Mouse (Mus musculus) forebrain, embryonic 11.5 days (tissue): ENCODE results near the gene Hoxb8. TPM values are rescaled to one million over a fixed set of nuclear protein-coding genes. Genes with fewer than 3 reads are reported as not detected.
A peak's percentile ranks its signal among the peaks of the same experiment; 100 is the strongest.

Experiments used
- ATAC-seq: fragments of 200-750 bp; cut with Nextera tagmentation; replicated peaks from 2 replicates; pipeline ENCODE4 v1.8.0; 2017; ENCODE audit warnings: moderate TSS enrichment; ENCODE audit not compliant: low FRiP score
- DNase-seq: peaks from one replicate; pipeline ENCODE4 v3.0.0-alpha.2; 2017; ENCODE audit warnings: low spot score
- H3K27ac ChIP-seq: fragments of 300-500 bp; sonication (generic); 2 replicates; pipeline ENCODE4 v1.5.1; 2014; ENCODE audit warnings: low read depth, low read length
- H3K27me3 ChIP-seq: fragments of 300-500 bp; sonication (generic); 2 replicates; pipeline ENCODE4 v1.6.1; 2014; ENCODE audit warnings: mild to moderate bottlenecking, low read length, mixed read lengths; ENCODE audit not compliant: control insufficient read depth, insufficient read depth
- H3K36me3 ChIP-seq: fragments of 300-500 bp; sonication (generic); 2 replicates; pipeline ENCODE4 v1.6.1; 2014; ENCODE audit warnings: mild to moderate bottlenecking, low read length, moderate library complexity, mixed read lengths; ENCODE audit not compliant: control insufficient read depth, insufficient read depth
- H3K4me1 ChIP-seq: fragments of 300-500 bp; sonication (generic); replicated peaks from 2 replicates; pipeline ENCODE4 v1.6.1; 2014; ENCODE audit warnings: low read length, mixed read lengths; ENCODE audit not compliant: control insufficient read depth, insufficient read depth
- H3K4me2 ChIP-seq: fragments of 300-500 bp; sonication (generic); 2 replicates; pipeline ENCODE4 v1.6.1; 2014; ENCODE audit warnings: low read depth, mild to moderate bottlenecking, low read length, moderate library complexity, mixed read lengths; ENCODE audit not compliant: severe bottlenecking
- H3K4me3 ChIP-seq: fragments of 300-500 bp; sonication (generic); 2 replicates; pipeline ENCODE4 v1.5.1; 2014; ENCODE audit warnings: low read depth, low read length
- H3K9ac ChIP-seq: fragments of 300-500 bp; sonication (generic); 2 replicates; pipeline ENCODE4 v1.6.1; 2014; ENCODE audit warnings: low read length
- H3K9me3 ChIP-seq: fragments of 300-500 bp; sonication (generic); 2 replicates; pipeline ENCODE4 v1.6.1; 2016; ENCODE audit warnings: low read length, mixed read lengths; ENCODE audit not compliant: control insufficient read depth
- WGBS: fragments of 180-500 bp; shearing (Covaris S2); extraction: QIAGEN DNeasy Blood & Tissue Kit; methylation state at CpG from one replicate; pipeline ENCODE4 v1.1.7; 2014; 5-methylcytosine and 5-hydroxymethylcytosine counted together
- polyA plus RNA-seq: library from polyadenylated mRNA; unstranded; fragments of >200 nt; fragmentation: Nextera tagmentation; extraction: Ambion mirVana; gene quantifications from 2 replicates; pipeline ENCODE4 v1.2.1, GENCODE M21; 2014

Gene Hoxb8
- polyA plus RNA-seq = not detected in 2 replicates

- no peak within 1 kb of the TSS for H3K9ac ChIP-seq
- no peaks in the 10 kb centered on the region; the same call in none of the 2 replicates for H3K4me1 ChIP-seq
- H3K9me3 ChIP-seq = no peaks in the 10 kb centered on the region
- ATAC-seq (no peak), DNase-seq (no peak)
- WGBS = 1% methylated on average over 27 of the region's 27 CpGs
- H3K27me3 ChIP-seq = peaks cover 97% of the 10 kb centered on the region
- H3K27ac ChIP-seq = no peak within 1 kb of the TSS
- H3K4me2 ChIP-seq = no peak within 1 kb of the TSS
- no peaks in the 10 kb centered on the region for H3K36me3 ChIP-seq
- H3K4me3 ChIP-seq = no peak within 1 kb of the TSS
Observed at GRCm38 (mm10) chr11:96281855-96282570, at the start of gene Hoxb8. TSS of gene Hoxb8 (plus strand) at chr11:96281905.

DNA sequence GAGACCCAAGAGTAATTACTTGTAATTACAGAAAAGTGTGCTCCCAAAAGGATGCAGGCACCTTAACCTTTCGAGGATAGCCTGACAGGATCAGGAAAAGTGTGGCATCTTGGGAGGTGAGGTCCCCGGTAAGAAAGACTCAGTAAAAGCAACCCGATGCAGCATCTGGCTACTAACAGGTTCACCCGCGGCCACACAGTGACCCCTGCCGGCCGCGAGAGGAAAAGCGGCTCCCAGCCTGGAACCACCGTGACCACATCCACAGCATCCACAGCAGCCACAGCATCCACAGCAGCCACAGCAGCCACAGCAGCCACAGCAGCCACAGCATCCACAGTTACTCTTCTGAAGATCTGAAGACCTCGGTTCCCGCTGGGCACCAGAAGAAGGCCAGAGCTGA is 46.8 kb upstream of the Hoxb8 start:
- H3K9me3 ChIP-seq = no peaks in the 10 kb centered on the region
- ATAC-seq (no peak), DNase-seq (peak; percentile 80)
- H3K4me2 ChIP-seq = no peak overlapping the region
- H3K9ac ChIP-seq = no peak overlapping the region
- H3K4me3 ChIP-seq = no peak overlapping the region
- H3K4me1 ChIP-seq = no peaks in the 10 kb centered on the region
- H3K27ac ChIP-seq = no peak overlapping the region
- WGBS = 3% methylated on average over 12 of the region's 12 CpGs
- no peaks in the 10 kb centered on the region for H3K36me3 ChIP-seq
- no peaks in the 10 kb centered on the region; the same call in none of the 2 replicates for H3K27me3 ChIP-seq

- 2% methylated on average over 7 of the region's 7 CpGs for WGBS
- Histone ChIP-seq H3K4me2 (no peak overlapping the region), H3K27ac (no peak overlapping the region), H3K4me1 (no peaks in the 10 kb centered on the region), H3K36me3 (no peaks in the 10 kb centered on the region), H3K9me3 (no peaks in the 10 kb centered on the region), H3K27me3 (no peaks in the 10 kb centered on the region; the same call in 1 of the 2 replicates), H3K4me3 (no peak overlapping the region), H3K9ac (no peak overlapping the region)
- DNase-seq = peak; percentile 66
- ATAC-seq = no peak
Observed at GRCm38 (mm10) chr11:96240211-96240610, 41.5 kb upstream of the Hoxb8 start.

GRCm38 (mm10) chr11:96250901-96251300 is 30.8 kb upstream of the Hoxb8 start:
- ATAC-seq = no peak
- no peaks in the 10 kb centered on the region for H3K4me1 ChIP-seq
- no peak overlapping the region for H3K4me2 ChIP-seq
- 3% methylated on average over 14 of the region's 14 CpGs for WGBS
- H3K36me3 ChIP-seq = no peaks in the 10 kb centered on the region
- H3K27me3 ChIP-seq = peaks cover 65% of the 10 kb centered on the region
- no peaks in the 10 kb centered on the region for H3K9me3 ChIP-seq
- no peak overlapping the region for H3K27ac ChIP-seq
- DNase-seq = no peak
- H3K4me3 ChIP-seq = no peak overlapping the region
- no peak overlapping the region for H3K9ac ChIP-seq

DNA sequence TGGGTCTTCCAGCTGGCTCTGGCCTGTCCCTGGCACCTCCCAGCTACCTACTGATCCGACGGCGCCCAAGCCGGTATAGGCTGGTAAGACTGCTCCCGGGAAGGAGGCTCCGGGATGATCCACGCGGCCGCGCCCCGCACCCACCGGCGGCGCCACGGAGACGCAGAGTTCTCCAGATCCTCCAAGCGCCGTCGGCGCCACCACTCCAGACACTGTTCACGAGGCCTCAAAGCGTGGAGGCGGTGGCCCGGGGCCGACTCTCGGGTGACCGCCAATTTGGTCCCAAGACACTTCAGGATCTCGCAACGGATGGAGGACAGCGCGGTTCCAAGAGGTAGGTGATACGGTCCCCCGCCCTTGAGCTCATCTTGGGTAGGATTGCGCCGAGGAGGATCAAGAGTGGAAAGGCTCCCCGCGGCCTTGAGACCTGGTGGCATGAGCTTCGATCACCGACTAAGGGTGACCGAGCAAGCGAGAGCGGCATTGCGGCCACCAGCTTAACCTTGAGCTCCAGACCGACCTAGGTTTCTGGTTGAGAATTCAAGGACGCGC is 30.1 kb upstream of the Hoxb8 start:
- Histone ChIP-seq H3K36me3 (no peaks in the 10 kb centered on the region), H3K4me3 (no peak overlapping the region), H3K27ac (no peak overlapping the region), H3K4me1 (no peaks in the 10 kb centered on the region), H3K9me3 (no peaks in the 10 kb centered on the region), H3K4me2 (no peak overlapping the region), H3K9ac (no peak overlapping the region), H3K27me3 (peaks cover 72% of the 10 kb centered on the region)
- DNase-seq (no peak), ATAC-seq (no peak)
- WGBS = 2% methylated on average over 46 of the region's 46 CpGs

DNA sequence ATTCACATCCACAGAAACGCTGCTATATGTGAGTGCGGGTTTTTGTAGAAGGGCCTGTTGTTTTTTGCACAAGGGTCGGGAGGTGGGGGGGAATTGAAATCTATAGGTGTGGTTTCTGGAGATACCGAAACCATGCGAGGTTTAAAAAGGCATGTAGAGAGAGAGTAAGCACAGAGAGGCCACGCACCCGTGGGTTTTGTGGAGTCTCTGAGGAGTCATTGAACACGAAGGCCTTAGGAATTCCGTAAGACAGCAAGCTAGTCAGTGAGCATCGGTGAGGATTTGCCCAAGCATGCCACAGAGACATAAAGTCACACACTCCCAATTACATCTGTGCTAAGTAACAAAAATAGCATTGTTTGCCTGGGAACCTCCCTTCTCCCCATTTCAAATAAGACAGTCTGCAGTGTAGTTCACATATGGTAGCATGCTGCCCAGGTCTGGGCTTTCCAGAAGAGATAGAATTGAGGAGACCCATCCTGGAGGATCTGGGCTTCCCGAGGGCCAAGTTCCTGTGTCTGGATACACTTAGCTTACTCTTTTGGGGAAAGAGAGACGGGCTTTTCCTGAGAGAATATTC is 29.1 kb upstream of the Hoxb8 start:
- no peak for DNase-seq
- no peaks in the 10 kb centered on the region for H3K36me3 ChIP-seq
- no peaks in the 10 kb centered on the region for H3K4me1 ChIP-seq
- H3K4me3 ChIP-seq = no peak overlapping the region
- no peak for ATAC-seq
- peaks cover 82% of the 10 kb centered on the region for H3K27me3 ChIP-seq
- no peak overlapping the region for H3K27ac ChIP-seq
- H3K9me3 ChIP-seq = no peaks in the 10 kb centered on the region
- 3% methylated on average over 12 of the region's 12 CpGs for WGBS
- H3K9ac ChIP-seq = no peak overlapping the region
- no peak overlapping the region for H3K4me2 ChIP-seq

GRCm38 (mm10) chr11:96254221-96254620 is 27.5 kb upstream of the Hoxb8 start:
- Histone ChIP-seq H3K4me1 (no peaks in the 10 kb centered on the region), H3K4me2 (no peak overlapping the region), H3K9ac (no peak overlapping the region), H3K9me3 (no peaks in the 10 kb centered on the region), H3K27ac (no peak overlapping the region), H3K4me3 (no peak overlapping the region), H3K27me3 (peaks cover 98% of the 10 kb centered on the region), H3K36me3 (no peaks in the 10 kb centered on the region)
- DNase-seq (no peak), ATAC-seq (no peak)
- WGBS = 0% methylated on average over 11 of the region's 11 CpGs

- Histone ChIP-seq H3K9me3 (no peaks in the 10 kb centered on the region), H3K36me3 (no peaks in the 10 kb centered on the region), H3K27ac (no peak overlapping the region), H3K4me1 (no peaks in the 10 kb centered on the region), H3K9ac (no peak overlapping the region), H3K4me3 (no peak overlapping the region), H3K4me2 (no peak overlapping the region), H3K27me3 (peaks cover 99% of the 10 kb centered on the region)
- DNase-seq (peak; percentile 54), ATAC-seq (no peak)
- WGBS = 2% methylated on average over 39 of the region's 39 CpGs
Observed at GRCm38 (mm10) chr11:96255111-96255995, 26.4 kb upstream of the Hoxb8 start.
